Mouse (Mus musculus): Measurements from ENCODE around the gene Gm11756.
"Not testable (repeated sequence)": the region's sequence is repeated elsewhere in the genome, so short reads cannot be mapped to it uniquely, and the experiment has no call there.

The Gm11756 gene

GRCm38 (mm10) chr4:73920660-73921059, at the start of gene Gm11756:
Gm11756 (minus strand) TSS chr4:73920760.
- in situ Hi-C loops (cut with MboI, MseI), result loop anchor here in 1 of 2 experiments (5.0 kb wide), 1 partner anchor 33 kb away; no protein-coding TSS in a partner anchor

GRCm38 (mm10) chr4:73950375-73950896, 29.9 kb upstream of the Gm11756 start, which contains the start of gene 2310002L09Rik:
2310002L09Rik (minus strand) TSS chr4:73950846.
- in situ Hi-C loops (cut with MboI, MseI), result no loop called here

- in situ Hi-C loops (cut with MboI, MseI), result not testable (repeated sequence)
Measured at GRCm38 (mm10) chr4:73905853-73906252, 14.7 kb downstream of the Gm11756 start, which contains the start of gene Gm13871. Gm13871 (minus strand) TSS chr4:73905953.

- in situ Hi-C loops (cut with MboI, MseI), result not testable (repeated sequence)
Measured at GRCm38 (mm10) chr4:73891012-73891411, 29.5 kb downstream of the Gm11756 start, which contains the start of gene Gm11757. Gm11757 (minus strand) TSS chr4:73891112.

GRCm38 (mm10) chr4:73876166-73876565, 44.4 kb downstream of the Gm11756 start, which contains the start of gene Gm11758:
Gm11758 (minus strand) TSS chr4:73876266.
- in situ Hi-C loops (cut with MboI, MseI), result not testable (repeated sequence)

Measured in T-helper 17 cell (primary cell).